Mouse (Mus musculus) kidney, adult 2 months (tissue): ENCODE data around the gene Sp2.

Source experiments
- CTCF ChIP-seq: fragments of 200-500 bp; conservative IDR thresholded peaks from 2 replicates; pipeline ENCODE4 v1.5.1; 2011; ENCODE audit warnings: low read depth, mild to moderate bottlenecking, control low read depth, low read length, moderate library complexity, mixed read lengths; ENCODE audit not compliant: insufficient read depth, insufficient read length
- POLR2A ChIP-seq: fragments of 200-500 bp; IDR thresholded peaks from one replicate; pipeline ENCODE4 v1.6.1; 2011; ENCODE audit warnings: low read depth, low read length, control low read depth

DNA sequence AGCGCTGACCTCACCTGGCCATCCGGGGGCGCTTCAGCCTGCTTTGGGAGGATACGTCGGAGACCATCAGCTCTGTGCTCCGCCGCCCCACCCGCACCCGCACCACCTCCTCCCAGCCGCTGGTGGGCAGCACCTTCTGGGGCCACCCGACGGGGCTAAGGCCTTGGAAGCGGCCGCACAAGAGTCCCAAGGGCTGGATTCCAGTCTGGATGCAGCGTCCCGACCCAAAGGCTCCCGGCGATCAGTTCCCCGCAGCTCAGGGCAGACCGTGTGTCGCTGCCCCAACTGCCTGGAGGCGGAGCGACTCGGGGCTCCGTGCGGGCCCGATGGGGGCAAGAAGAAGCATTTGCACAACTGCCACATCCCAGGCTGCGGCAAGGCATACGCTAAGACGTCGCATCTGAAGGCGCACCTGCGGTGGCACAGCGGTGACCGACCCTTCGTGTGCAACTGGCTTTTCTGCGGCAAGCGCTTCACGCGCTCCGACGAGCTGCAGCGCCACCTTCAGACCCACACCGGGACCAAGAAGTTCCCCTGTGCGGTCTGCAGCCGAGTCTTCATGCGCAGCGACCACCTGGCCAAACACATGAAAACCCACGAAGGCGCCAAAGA is 39.2 kb upstream of the Sp2 start:
- TF ChIP-seq POLR2A, result no peak
- peak; percentile 71 for TF ChIP-seq CTCF
